Mouse (Mus musculus) kidney, adult 2 months (tissue): ENCODE measurements around the gene D5Ertd579e.

Experiments used
- CTCF ChIP-seq: fragments of 200-500 bp; conservative IDR thresholded peaks from 2 replicates; pipeline ENCODE4 v1.5.1; 2011; ENCODE audit warnings: low read depth, mild to moderate bottlenecking, control low read depth, low read length, moderate library complexity, mixed read lengths; ENCODE audit not compliant: insufficient read depth, insufficient read length
- POLR2A ChIP-seq: fragments of 200-500 bp; IDR thresholded peaks from one replicate; pipeline ENCODE4 v1.6.1; 2011; ENCODE audit warnings: low read depth, low read length, control low read depth

DNA sequence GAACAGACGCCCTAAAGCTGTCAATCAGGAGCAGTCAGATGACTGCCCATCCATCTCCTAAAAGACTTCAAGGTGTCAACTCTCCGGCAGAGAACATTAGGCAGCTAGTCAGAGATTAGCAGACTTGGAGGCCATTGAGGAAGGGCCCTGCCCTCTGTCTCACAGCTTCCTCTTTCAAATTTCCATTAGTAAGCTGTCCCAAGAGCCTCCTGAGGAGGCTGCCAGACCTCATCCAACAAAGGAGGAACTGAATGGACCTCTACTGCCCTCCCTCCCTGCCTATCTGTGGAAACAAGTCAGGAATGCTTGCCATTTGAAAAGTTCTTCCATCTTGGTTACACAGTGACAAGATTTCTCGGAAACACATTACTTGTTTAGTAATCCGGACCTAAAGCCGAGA, 16.0 kb upstream of the D5Ertd579e start:
- no peak for TF ChIP-seq POLR2A
- no peak for TF ChIP-seq CTCF
